Mouse (Mus musculus) kidney, embryonic 16.5 days (tissue): ENCODE data around the gene Gen1. TPM values are rescaled to one million over a fixed set of nuclear protein-coding genes. Genes with fewer than 3 reads are reported as not detected.

Experiments
- ATAC-seq: fragments of 200-750 bp; cut with Nextera tagmentation; 2 replicates; pipeline ENCODE4 v1.8.0; 2017; ENCODE audit warnings: moderate TSS enrichment; ENCODE audit not compliant: low FRiP score, low TSS enrichment
- H3K27ac ChIP-seq: fragments of 300-500 bp; sonication (generic); 2 replicates; pipeline ENCODE4 v1.5.1; 2014; ENCODE audit warnings: low read length
- H3K27me3 ChIP-seq: fragments of 300-500 bp; sonication (generic); 2 replicates; pipeline ENCODE4 v1.6.1; 2014; ENCODE audit warnings: low read length, control low read depth, mixed read lengths; ENCODE audit not compliant: insufficient read depth
- H3K36me3 ChIP-seq: fragments of 300-500 bp; sonication (generic); 2 replicates; pipeline ENCODE4 v1.6.1; 2014; ENCODE audit warnings: low read length, control low read depth, mixed read lengths; ENCODE audit not compliant: insufficient read depth
- H3K4me1 ChIP-seq: fragments of 300-500 bp; sonication (generic); 2 replicates; pipeline ENCODE4 v1.6.1; 2014; ENCODE audit warnings: low read length, control low read depth, mixed read lengths; ENCODE audit not compliant: insufficient read depth
- H3K4me2 ChIP-seq: fragments of 300-500 bp; sonication (generic); replicated peaks from 2 replicates; pipeline ENCODE4 v1.6.1; 2014; ENCODE audit warnings: low read depth, low read length
- H3K4me3 ChIP-seq: fragments of 300-500 bp; sonication (generic); 2 replicates; pipeline ENCODE4 v1.5.1; 2014; ENCODE audit warnings: mild to moderate bottlenecking, low read length
- H3K9ac ChIP-seq: fragments of 300-500 bp; sonication (generic); replicated peaks from 2 replicates; pipeline ENCODE4 v1.6.1; 2014; ENCODE audit warnings: low read length
- H3K9me3 ChIP-seq: fragments of 300-500 bp; sonication (generic); 2 replicates; pipeline ENCODE4 v1.6.1; 2016; ENCODE audit warnings: low read length, control low read depth
- WGBS: fragments of 180-500 bp; shearing (Covaris S2); extraction: QIAGEN DNeasy Blood & Tissue Kit; methylation state at CpG from one replicate; pipeline ENCODE4 v1.1.7; 2014; 5-methylcytosine and 5-hydroxymethylcytosine counted together
- microRNA-seq: library from miRNA; unstranded; fragments of <30 nt; microRNA quantifications from one replicate; pipeline ENCODE4, GENCODE M21; 2016
- polyA plus RNA-seq: library from polyadenylated mRNA; unstranded; fragments of >200 nt; fragmentation: Nextera tagmentation; extraction: Ambion mirVana; gene quantifications from 2 replicates; pipeline ENCODE4 v1.2.1, GENCODE M21; 2015

Gen1 gene
- polyA plus RNA-seq, 1 experiment from 2014 or later = 8.6 TPM

GRCm38 (mm10) chr12:11198026-11198425 is 67.6 kb downstream of the Gen1 start:
- Histone ChIP-seq H3K9ac (no peak overlapping the region), H3K4me2 (no peak overlapping the region), H3K27me3 (no peaks in the 10 kb centered on the region), H3K4me1 (no peaks in the 10 kb centered on the region), H3K9me3 (no peaks in the 10 kb centered on the region), H3K36me3 (no peaks in the 10 kb centered on the region), H3K27ac (no peak overlapping the region), H3K4me3 (no peak overlapping the region)
- 58% methylated on average over 4 of the region's 4 CpGs for WGBS
- no peak for ATAC-seq

GRCm38 (mm10) chr12:11196830-11197229 is 68.8 kb downstream of the Gen1 start:
- Histone ChIP-seq H3K4me3 (peak overlapping the region; percentile 19; the same call in 1 of the 2 replicates), H3K9me3 (no peaks in the 10 kb centered on the region), H3K36me3 (no peaks in the 10 kb centered on the region), H3K27ac (no peak overlapping the region), H3K9ac (no peak overlapping the region), H3K4me1 (no peaks in the 10 kb centered on the region), H3K4me2 (peak overlapping the region; percentile 49; the same call in 1 of the 2 replicates), H3K27me3 (no peaks in the 10 kb centered on the region)
- 44% methylated on average over 5 of the region's 5 CpGs for WGBS
- no peak for ATAC-seq

- H3K27ac ChIP-seq = no peak overlapping the region
- WGBS = 8% methylated on average over 18 of the region's 19 CpGs
- no peaks in the 10 kb centered on the region for H3K27me3 ChIP-seq
- peak overlapping the region; percentile 49 for H3K4me2 ChIP-seq
- H3K4me1 ChIP-seq = no peaks in the 10 kb centered on the region
- no peaks in the 10 kb centered on the region for H3K36me3 ChIP-seq
- peak; percentile 93 for ATAC-seq
- peak overlapping the region; percentile 20 for H3K4me3 ChIP-seq
- peak overlapping the region; percentile 56 for H3K9ac ChIP-seq
- H3K9me3 ChIP-seq = no peaks in the 10 kb centered on the region
Observed at GRCm38 (mm10) chr12:11196142-11196597, 69.4 kb downstream of the Gen1 start.

DNA sequence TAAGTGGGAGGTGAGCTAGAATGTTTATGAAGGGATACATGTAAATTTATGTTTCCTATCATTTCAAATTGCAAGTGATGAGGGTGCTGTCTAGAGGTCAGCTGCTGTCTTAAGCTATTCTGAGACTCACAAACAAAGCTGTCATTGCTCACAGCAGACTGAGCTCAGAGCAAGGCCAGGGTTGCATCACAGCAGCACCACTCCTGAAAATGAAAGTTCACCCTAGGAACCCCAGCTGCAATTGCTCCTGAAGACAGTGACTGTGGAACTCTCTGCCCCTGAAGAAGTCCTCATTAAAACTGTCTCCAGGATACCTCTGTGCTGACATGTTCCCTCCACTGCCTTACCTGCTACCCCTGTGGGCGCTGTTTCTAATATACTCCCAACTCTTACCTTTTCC is 70.6 kb downstream of the Gen1 start:
- H3K36me3 ChIP-seq = no peaks in the 10 kb centered on the region
- no peak overlapping the region for H3K4me3 ChIP-seq
- no peaks in the 10 kb centered on the region for H3K9me3 ChIP-seq
- no peaks in the 10 kb centered on the region for H3K27me3 ChIP-seq
- H3K4me2 ChIP-seq = no peak overlapping the region
- no peaks in the 10 kb centered on the region for H3K4me1 ChIP-seq
- no peak overlapping the region for H3K27ac ChIP-seq
- H3K9ac ChIP-seq = no peak overlapping the region
- 90% methylated on average over 1 of the region's 1 CpGs for WGBS
- ATAC-seq = no peak

Small RNA genes lying within 50 kb of the gene (microRNA-seq; reads per million reads assigned to microRNA genes)
- not detected for gene Mir7675

Other genes with a start within 250 kb of the Gen1 start
- gene Kcns3, start 114.7 kb downstream of the Gen1 start, polyA plus RNA-seq = 8.3 and 9.8 TPM in 2 replicates
- gene Msgn1, start 56.8 kb downstream of the Gen1 start, polyA plus RNA-seq = not detected in 2 replicates
- 110 and 144 TPM in 2 replicates for gene Smc6, start 85 bp upstream of the Gen1 start, polyA plus RNA-seq
- 0.41 TPM in 2 replicates for gene Vsnl1, start 170.8 kb upstream of the Gen1 start, polyA plus RNA-seq
- 0.05 and 0.06 TPM in 2 replicates for gene Rad51ap2, start 190.3 kb upstream of the Gen1 start, polyA plus RNA-seq